Mouse (Mus musculus) spleen, postnatal 10 days (tissue): Measurements from ENCODE around the gene Sik1.

Source experiments
- DNase-seq, 2 experiments: peaks; one replicate each; pipeline ENCODE4 v3.0.0; 2021 to 2022; ENCODE audit warnings: low spot score in 2 of 2

Gene Sik1

DNA sequence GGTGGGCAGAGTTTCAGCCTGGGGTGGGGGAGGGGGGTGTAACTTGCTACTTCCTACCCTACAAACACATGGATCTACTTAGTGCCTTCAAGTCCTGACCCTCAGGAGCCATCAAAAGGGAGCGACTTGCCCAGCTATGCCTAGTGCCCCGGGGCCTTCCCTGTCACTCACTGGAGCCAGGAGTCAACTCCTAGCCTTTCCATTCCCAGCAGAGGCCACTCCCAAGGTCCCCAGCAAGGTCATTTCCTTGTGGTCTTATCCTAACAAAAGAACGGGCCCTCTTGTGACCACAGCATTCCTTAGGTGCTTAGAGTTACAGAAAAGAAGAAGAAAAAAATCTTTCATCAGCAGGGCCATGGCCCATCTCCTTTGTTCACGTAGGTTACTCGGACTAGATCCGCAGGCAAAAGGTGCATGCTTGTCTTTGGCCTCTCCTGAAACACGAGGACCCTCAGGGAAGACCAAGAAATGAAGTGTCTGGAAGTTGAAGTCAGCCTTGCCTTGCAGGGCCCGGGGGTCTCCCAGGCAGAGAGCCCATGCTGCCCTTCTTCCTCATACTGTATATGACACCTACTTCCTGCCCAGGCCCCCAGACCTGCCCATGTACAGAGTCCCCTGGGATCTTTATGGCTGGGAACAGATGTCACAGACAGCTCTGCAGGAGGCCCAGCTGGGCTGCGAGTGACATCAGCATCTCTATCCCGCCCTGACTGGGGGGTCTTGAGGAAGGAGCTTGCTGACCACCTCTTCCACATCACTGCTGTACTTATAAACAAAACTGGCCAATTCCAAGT is 47.3 kb downstream of the Sik1 start:
- DNase-seq: peak in 1 of 2 experiments; percentile 46

- DNase-seq: no peak
Measured at GRCm38 (mm10) chr17:31806496-31806895, 49.1 kb downstream of the Sik1 start.

DNA sequence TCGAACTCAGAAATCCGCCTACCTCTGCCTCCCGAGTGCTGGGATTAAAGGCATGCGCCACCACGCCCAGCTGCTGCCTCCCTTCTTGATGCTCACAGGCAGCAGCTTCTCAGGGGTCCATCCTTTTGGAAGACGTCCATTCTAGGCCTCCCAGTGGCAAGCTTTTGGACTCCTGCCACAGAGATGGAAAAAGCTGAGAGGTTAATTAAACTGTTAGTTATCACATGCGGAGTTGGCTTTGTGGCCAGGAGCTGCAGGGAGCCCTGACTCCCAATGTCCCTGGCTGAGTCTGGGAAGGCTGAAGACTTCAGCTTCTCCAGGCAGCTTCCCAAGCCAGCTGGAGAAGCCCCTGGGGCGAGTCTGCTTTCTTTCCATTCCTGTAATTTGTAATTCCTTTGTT is 49.6 kb downstream of the Sik1 start:
- DNase-seq: no peak

GRCm38 (mm10) chr17:31805585-31805984 is 50.0 kb downstream of the Sik1 start:
- DNase-seq: no peak

DNA sequence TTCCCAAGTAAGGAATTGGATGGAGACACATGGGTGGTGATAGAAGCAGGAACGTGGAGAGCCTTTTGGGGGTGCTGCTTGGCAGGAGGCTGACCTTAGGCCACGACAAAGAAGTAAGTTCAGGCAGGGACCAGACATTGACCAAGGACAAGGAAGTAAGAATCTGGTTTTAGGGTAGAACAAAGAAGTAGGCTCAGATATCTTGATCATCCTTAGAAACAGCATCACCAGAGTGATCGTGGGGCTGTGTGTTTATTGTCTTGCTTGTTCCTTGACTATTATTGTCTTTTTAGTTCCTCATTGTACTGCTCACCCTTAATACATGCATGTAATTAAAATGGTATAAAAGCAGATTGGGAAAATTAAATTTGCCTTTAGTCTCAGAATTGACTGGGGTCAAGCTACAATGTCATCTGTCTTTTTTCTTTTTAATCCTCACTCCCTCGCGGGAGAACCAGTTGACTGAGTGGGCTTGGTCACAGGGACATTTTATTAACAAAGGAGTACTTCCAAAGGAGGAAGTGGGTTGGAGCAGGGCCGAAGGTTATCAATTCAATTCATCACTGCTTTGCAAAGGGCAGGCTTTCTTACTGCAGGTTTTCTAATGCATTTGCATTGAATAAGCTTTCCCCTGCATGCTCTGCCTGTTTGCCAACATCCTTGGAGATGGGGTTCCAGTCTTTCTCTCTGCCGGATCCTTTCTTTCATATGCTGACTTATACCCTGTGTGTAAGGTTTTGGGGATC is 53.2 kb downstream of the Sik1 start:
- DNase-seq: no peak

- DNase-seq: no peak
Measured at GRCm38 (mm10) chr17:31800852-31801363, 54.7 kb downstream of the Sik1 start.

DNA sequence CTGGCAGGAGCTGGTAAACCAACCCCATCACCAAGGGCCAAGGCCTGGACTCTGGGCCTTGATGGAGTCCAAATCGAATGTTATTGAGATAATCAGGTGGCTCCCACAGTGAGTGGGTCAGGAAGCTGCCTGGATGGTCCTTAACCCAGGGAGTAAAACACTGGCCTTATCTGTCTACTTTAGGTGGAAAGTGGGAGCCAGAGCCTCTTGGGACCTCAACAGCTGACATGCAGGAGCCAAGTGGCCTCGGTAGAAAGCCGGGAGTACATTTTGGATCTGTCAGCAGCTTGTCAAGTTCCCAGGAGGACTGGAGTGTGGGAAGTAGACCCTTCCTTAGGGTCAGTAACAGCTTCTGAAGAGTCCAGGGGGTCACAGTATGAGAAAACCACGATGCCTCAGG is 59.7 kb downstream of the Sik1 start:
- DNase-seq: no peak
